Mouse (Mus musculus) embryonic facial prominence, embryonic 11.5 days (tissue): ENCODE results near the gene Rbm15. TPM values are rescaled to one million over a fixed set of nuclear protein-coding genes. Genes with fewer than 3 reads are reported as not detected.

Experiments
- ATAC-seq: fragments of 200-750 bp; cut with Nextera tagmentation; replicated peaks from 2 replicates; pipeline ENCODE4 v1.8.0; 2017; ENCODE audit warnings: low read depth; ENCODE audit not compliant: insufficient number of reproducible peaks, low FRiP score, low TSS enrichment
- DNase-seq: peaks from one replicate; pipeline ENCODE4 v3.0.0-alpha.2; 2015; ENCODE audit warnings: low spot score
- H3K27ac ChIP-seq: fragments of 300-500 bp; sonication (generic); replicated peaks from 2 replicates; pipeline ENCODE4 v1.5.1; 2014; ENCODE audit warnings: mild to moderate bottlenecking, low read depth, low read length, control low read depth
- H3K27me3 ChIP-seq: fragments of 300-500 bp; sonication (generic); 2 replicates; pipeline ENCODE4 v1.6.1; 2014; ENCODE audit warnings: mild to moderate bottlenecking, low read length, moderate library complexity, mixed read lengths; ENCODE audit not compliant: control insufficient read depth, insufficient read depth
- H3K36me3 ChIP-seq: fragments of 300-500 bp; sonication (generic); replicated peaks from 2 replicates; pipeline ENCODE4 v1.6.1; 2014; ENCODE audit warnings: low read depth, mild to moderate bottlenecking, low read length, moderate library complexity, mixed read lengths; ENCODE audit not compliant: control insufficient read depth, insufficient read depth
- H3K4me1 ChIP-seq: fragments of 300-500 bp; sonication (generic); 2 replicates; pipeline ENCODE4 v1.6.1; 2014; ENCODE audit warnings: low read length, mixed read lengths; ENCODE audit not compliant: control insufficient read depth, insufficient read depth
- H3K4me2 ChIP-seq: fragments of 300-500 bp; sonication (generic); 2 replicates; pipeline ENCODE4 v1.6.1; 2014; ENCODE audit warnings: low read depth, mild to moderate bottlenecking, control low read depth, low read length, moderate library complexity
- H3K4me3 ChIP-seq: fragments of 300-500 bp; sonication (generic); 2 replicates; pipeline ENCODE4 v1.5.1; 2014; ENCODE audit warnings: low read depth, low read length, control low read depth
- H3K9ac ChIP-seq: fragments of 300-500 bp; sonication (generic); replicated peaks from 2 replicates; pipeline ENCODE4 v1.6.1; 2014; ENCODE audit warnings: mild to moderate bottlenecking, control low read depth, low read length
- H3K9me3 ChIP-seq: fragments of 300-500 bp; sonication (generic); replicated peaks from 2 replicates; pipeline ENCODE4 v1.6.1; 2016; ENCODE audit warnings: mild to moderate bottlenecking, low read length, inconsistent platforms, mixed read lengths; ENCODE audit not compliant: control insufficient read depth
- WGBS: fragments of 180-500 bp; shearing (Covaris S2); extraction: QIAGEN DNeasy Blood & Tissue Kit; methylation state at CpG from one replicate; pipeline ENCODE4 v1.1.7; 2014; 5-methylcytosine and 5-hydroxymethylcytosine counted together
- polyA plus RNA-seq: library from polyadenylated mRNA; unstranded; fragments of >200 nt; fragmentation: Nextera tagmentation; extraction: Ambion mirVana; gene quantifications from 2 replicates; pipeline ENCODE4 v1.2.1, GENCODE M21; 2014

Gene Rbm15
- polyA plus RNA-seq, 1 experiment from 2014 or later: 20.6 TPM

GRCm38 (mm10) chr3:107278479-107279269, 54.8 kb downstream of the Rbm15 start, which contains the start of gene Lamtor5:
TSS of gene Lamtor5 (plus strand) at chr3:107278858.
- no peak within 1 kb of the TSS for H3K27ac ChIP-seq

GRCm38 (mm10) chr3:107276626-107277025, 56.8 kb downstream of the Rbm15 start:
- no peaks in the 10 kb centered on the region for H3K4me1 ChIP-seq
- DNase-seq (no peak), ATAC-seq (no peak)
- no peak overlapping the region for H3K27ac ChIP-seq
- no peaks in the 10 kb centered on the region for H3K36me3 ChIP-seq
- WGBS: 79% methylated on average over 3 of the region's 3 CpGs
- H3K4me2 ChIP-seq: no peak overlapping the region
- H3K9ac ChIP-seq: no peak overlapping the region
- no peak overlapping the region for H3K4me3 ChIP-seq
- no peaks in the 10 kb centered on the region for H3K9me3 ChIP-seq
- no peaks in the 10 kb centered on the region for H3K27me3 ChIP-seq

More at GRCm38 (mm10) chr3:107278479-107279269, 54.8 kb downstream of the Rbm15 start, which contains the start of gene Lamtor5:
- ATAC-seq (peak; percentile 87), DNase-seq (peak; percentile 93)
- 4% methylated on average over 43 of the region's 43 CpGs for WGBS
- Histone ChIP-seq H3K9ac (peak within 1 kb of the TSS; percentile 78), H3K4me3 (peak within 1 kb of the TSS; percentile 89), H3K4me1 (no peaks in the 10 kb centered on the region), H3K4me2 (peak within 1 kb of the TSS; percentile 52), H3K36me3 (peaks cover 4% of the 10 kb centered on the region; the same call in 1 of the 2 replicates), H3K27me3 (no peaks in the 10 kb centered on the region), H3K9me3 (no peaks in the 10 kb centered on the region)

GRCm38 (mm10) chr3:107275996-107276395, 57.5 kb downstream of the Rbm15 start:
- H3K9ac ChIP-seq: no peak overlapping the region
- H3K9me3 ChIP-seq: no peaks in the 10 kb centered on the region
- H3K4me1 ChIP-seq: no peaks in the 10 kb centered on the region
- no peaks in the 10 kb centered on the region for H3K36me3 ChIP-seq
- WGBS: 56% methylated on average over 4 of the region's 4 CpGs
- ATAC-seq (no peak), DNase-seq (no peak)
- H3K27ac ChIP-seq: no peak overlapping the region
- no peak overlapping the region for H3K4me3 ChIP-seq
- H3K4me2 ChIP-seq: no peak overlapping the region
- H3K27me3 ChIP-seq: no peaks in the 10 kb centered on the region

Other genes with a start within 250 kb of the Rbm15 start
- 0.20 and 0.24 TPM in 2 replicates for gene Kcna2, start 232.5 kb downstream of the Rbm15 start, polyA plus RNA-seq
- not detected in 2 replicates for gene Kcna10, start 150.6 kb downstream of the Rbm15 start, polyA plus RNA-seq
- gene Cym, start 111.9 kb downstream of the Rbm15 start, polyA plus RNA-seq: not detected in 2 replicates
- 0.25 TPM in 1 of 2 replicates, not detected in the other for gene A630076J17Rik, start 103.1 kb downstream of the Rbm15 start, polyA plus RNA-seq
- gene Prok1, start 94.0 kb downstream of the Rbm15 start, polyA plus RNA-seq: 0.15 TPM in 1 of 2 replicates, not detected in the other
- gene Lamtor5, start 54.8 kb downstream of the Rbm15 start, polyA plus RNA-seq: 186 and 191 TPM in 2 replicates
- gene Slc16a4, start 42.4 kb downstream of the Rbm15 start, polyA plus RNA-seq: 2.1 and 3.4 TPM in 2 replicates
- 0.14 and 0.26 TPM in 2 replicates for gene Kcnc4, start 125.9 kb upstream of the Rbm15 start, polyA plus RNA-seq
- 2.9 and 5.8 TPM in 2 replicates for gene Slc6a17, start 184.3 kb upstream of the Rbm15 start, polyA plus RNA-seq
- 0.15 and 0.79 TPM in 2 replicates for gene Ubl4b, start 221.4 kb upstream of the Rbm15 start, polyA plus RNA-seq